Mouse (Mus musculus): ENCODE measurements at regions not wholly inside any gene's neighbourhood (a gene's known extent, or its start where the extent isn't known, plus 50 kb on each side); places are given as distances from the start of the nearest gene placed in this dataset.
"Not testable (repeated sequence)": the region's sequence is repeated elsewhere in the genome, so short reads cannot be mapped to it uniquely, and the experiment has no call there.

DNA sequence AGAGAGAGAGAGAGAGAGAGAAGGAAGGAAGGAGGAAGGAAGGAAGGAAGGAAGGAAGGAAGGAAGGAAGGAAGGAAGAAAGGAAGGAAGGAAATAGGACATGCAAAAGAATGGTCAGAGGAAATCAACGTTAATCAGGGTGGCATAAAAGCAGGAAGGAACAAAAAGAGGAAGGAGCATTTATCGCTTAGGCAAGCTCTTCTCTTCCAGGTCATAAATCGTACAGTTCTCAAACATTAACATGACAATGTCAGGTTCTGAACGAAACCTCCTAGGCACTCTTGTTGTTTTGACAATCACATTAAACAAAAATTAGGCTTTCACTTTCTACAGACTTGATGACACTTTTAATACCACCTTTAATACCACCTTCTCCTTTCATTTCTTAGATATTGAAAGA, 594.0 kb downstream of the Efna5 start:
- DNase-seq (ENCODE audit: low spot score): no peak

DNA sequence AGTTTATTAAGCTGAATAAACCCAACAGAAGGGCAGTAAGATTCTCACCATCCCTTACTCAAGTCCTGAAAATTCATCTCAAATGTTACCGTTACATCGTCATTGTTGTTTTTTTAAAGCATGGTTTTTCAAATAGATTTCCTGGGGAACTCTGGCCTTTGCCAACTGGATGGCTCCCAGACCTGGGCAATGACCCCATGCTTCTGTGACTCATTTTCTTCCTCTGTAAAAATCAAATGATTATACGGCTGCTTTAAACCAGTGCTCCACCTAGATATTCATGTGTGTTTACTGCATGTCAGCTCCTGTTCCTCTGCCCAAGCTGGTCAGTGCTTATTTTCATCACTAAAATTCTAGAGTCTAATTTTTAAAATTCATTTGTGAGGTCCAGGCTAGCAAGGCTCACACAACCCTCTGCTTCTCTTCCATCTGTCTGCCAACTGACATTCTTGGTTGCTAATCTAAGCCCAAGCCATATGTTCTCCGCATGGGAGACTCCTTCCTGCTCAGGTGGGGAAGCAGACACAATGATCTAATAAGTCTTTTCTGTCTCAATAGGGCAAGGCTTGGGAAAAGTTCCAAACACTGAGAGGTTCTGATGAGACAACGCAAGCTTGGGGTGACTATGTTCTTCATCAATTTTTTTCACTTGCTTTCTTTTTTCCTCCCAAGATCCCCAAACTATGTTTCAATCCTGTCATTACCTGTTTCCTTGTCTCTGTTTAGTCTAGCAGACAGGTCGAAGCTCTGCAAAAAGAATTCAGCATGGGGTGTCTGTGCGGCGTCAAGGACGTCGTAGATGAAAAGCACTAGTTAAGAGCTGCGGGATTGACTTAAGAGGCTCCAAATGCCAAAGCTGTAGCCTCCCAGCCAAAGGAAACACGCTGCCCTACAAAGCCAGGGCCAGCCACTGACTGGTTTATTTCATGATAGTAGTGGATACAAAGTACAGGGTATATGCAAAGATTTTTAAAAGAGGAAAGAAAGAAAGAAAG, 594.7 kb downstream of the Efna5 start:
- no peak for DNase-seq (ENCODE audit: low spot score)

DNA sequence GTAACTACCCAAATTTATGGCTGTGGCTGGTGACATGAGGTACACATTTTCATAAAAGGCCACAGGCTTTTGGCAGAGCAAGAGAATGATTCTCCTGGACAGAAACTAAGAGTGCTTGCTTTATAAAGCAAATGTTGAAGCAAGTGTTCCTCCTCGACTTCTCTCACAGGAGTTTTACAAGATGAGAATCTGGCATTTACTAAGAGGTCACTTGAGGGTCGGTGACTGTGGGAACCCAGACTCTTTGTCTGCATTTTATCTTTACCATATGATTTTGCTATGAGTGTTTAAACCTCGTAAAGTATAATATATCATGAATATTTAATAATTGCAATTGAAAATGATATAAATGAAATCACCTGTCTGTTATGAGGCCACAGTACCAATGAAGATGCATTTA, 600.9 kb downstream of the Efna5 start:
- no peak for DNase-seq (ENCODE audit: low spot score)

DNA sequence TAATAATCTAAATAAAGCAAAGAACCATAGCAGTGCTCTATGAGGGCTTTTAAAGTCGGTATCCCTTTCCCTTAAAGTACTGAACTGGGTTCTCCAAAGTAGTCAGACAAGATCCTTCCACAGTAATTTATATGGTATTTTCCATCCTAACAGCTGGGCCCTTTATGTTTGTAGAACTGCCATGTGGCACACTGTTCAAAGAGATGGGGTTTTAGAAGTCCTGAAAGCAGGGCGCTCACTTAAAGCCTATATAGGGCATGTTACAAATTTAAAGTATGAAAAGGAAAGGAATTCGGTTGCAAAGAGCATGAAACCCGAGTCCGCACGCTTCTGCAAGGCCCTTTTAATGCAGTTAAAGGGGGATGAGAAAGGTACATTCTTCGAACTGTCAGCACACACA, 609.7 kb downstream of the Efna5 start:
- DNase-seq (ENCODE audit: low spot score): no peak

DNA sequence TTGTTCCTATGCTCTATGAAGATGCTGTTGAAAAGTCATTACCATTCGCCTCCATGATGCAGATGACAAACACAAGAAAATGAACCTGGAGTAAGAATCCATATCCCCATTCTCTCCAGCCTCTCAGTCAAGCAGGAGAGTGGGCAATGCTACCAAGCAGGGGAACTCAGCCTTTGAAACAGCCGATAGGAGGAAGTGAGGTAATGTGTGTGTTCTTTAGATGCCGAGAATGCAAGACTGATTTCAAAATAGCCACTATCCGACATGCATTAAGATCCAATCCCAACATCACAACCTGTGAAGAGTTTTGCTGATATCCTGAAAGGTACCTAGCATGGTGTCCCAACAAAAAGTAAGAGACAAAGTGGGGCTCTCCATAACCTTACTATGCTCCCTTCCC, 611.8 kb downstream of the Efna5 start:
- DNase-seq (ENCODE audit: low spot score): no peak

DNA sequence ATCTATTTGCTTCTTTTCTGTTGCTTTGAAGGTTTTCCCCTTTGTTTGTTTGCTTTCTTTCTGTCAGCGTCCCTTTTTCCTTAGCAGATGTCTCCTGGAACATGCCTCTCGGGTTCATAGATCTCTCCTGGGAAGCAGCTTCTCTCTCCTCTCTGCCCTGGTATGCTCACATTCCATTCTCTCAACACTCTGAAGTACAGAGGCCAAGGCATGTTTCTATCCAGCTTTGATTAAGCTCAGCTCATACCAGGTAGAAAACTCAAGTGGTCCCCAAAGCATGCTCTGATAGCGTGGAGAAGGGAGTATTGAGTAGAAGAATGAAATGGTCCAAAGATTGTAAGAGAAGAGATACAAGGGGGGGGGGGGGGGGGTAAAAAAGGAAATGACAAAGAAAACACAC, 627.7 kb downstream of the Efna5 start:
- DNase-seq (ENCODE audit: low spot score): no peak

DNA sequence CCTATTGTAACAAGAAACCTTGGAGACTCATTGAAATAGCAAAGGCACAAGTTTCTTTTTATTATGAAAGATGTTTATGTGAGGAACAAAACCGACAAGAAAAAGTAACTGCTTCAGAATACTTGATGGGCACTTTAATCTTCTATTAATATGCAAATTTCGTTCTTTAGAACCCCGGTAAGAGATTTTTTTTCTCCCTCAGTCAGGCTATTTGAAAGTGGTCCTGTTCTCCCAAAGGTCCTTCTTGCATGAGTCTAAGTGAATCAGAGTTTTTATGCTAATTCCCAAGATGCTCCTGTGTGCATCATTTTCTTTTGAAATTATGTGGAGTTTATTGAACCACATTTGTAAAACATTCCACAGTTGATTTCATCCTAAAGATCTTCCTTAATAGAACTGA, 633.1 kb downstream of the Efna5 start:
- DNase-seq (ENCODE audit: low spot score): no peak

DNA sequence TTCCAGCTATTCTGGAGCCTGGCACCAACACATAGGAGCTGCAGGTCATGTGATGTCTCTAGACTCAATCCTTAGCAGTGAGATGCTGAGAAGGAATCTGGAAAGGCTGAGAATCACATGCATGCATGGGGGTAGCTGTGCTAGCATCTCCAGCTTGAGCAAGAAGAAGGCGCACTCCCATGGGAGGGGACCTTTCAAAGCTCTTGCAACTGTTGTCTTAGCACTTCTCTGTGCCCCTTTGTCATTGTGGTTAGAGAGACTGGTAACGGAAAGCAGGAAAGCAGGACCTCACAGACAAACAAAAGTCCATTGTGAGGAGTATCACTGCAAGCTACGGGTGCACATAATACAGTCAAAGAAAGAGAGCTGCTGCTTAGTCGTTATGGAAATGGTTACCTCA, 634.5 kb downstream of the Efna5 start:
- no peak for DNase-seq (ENCODE audit: low spot score)

DNA sequence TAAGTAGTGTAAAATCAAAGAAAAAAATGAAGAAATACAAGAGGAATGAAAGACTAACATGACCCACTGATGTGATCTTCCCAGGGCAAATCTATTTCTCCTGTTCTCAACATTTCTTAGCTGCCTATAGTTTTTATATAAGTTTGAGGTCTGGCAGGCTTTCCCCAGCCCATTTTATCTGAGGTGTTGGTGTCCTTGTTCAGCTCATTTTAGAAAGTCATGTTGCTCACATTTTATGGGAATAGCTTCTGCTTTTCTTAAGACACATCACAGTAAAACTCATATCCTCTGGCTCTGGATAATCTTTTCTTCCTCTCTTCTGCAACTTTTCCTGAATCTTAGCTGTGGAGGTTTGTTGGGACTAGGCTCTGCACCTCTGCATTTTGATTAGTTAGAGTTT, 650.2 kb downstream of the Efna5 start:
- DNase-seq (ENCODE audit: low spot score): no peak

DNA sequence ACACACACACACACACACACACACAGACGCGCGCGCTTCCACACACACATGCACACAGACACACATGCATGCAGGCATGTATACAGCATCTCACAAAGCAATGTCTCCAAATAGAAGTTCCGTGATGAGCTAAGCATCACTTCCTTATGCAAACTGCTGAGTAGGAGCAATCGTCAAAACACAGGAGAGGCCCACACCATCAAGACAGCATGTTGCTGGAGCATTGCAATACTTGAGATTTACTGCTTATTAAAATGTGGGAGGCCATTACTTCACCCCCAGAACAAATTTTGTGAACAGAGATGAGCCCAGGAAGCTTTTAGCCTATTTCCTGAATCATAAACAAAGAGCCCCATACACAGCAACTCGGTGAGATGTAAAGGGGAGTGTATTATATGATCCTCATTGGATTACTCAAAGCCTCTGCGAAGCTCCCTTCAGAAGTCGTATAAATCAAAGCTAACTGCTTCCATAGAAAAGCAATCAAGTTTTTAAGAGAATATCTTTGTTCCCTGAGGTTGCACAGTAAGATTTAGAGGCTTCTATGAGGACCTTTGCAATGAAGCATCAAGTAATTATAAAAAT, 670.6 kb downstream of the Efna5 start:
- no peak for DNase-seq (ENCODE audit: low spot score)

DNA sequence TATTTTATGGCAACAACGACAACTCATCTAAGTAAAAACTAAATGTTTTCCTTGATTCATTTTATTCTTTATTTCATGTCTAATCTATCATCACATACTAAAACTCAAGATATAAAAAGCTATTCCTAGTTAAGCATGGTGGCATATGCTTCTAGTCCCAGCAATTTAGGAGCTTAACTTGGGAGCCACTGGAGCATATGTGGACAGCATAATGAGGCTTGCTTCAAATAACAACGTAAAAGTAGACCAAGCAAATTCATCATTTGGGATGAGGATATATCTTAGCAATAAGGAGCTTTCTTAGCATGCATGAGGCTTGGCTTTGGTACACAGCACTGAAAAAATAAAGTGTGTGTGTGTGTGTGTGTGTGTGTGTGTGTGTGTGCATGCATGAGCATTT, 678.5 kb downstream of the Efna5 start:
- no peak for DNase-seq (ENCODE audit: low spot score)

DNA sequence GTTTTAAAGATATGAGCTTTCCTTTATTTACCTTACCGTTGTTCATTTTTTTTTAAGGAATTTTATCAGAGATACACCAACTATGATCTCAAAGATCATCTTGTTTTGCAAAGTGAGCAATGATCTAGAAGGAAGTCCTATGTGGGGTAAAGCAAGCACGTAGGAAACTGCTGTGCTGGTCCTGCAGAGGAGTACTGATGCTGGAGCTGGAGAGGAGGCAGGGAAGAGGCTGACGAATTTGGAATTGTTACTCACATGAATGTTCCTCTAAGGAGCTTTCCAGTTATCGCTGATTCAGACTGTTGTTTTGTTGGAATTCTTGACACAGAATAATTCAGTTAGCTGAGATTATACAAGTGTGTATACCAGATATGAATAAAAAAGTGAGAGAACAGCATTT, 680.6 kb downstream of the Efna5 start:
- no peak for DNase-seq (ENCODE audit: low spot score)

DNA sequence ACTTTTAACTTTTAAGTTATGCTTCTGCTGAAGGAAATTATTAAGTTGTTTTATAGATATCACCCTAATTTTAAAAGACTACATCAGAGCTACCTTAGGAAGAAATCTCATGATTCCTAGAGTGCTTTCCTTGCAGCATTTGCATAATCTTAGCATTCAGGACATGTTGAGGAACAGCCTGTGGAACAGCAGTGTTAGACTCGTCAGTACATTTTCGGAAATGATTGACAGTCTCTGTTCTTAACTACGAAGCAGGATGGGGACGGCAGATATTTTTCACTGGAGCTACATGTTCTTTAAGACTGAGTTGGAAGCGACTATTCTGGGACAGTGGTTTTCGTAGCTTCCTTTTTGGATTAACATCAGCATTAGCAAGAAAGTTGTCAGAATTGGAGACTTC, 681.6 kb downstream of the Efna5 start:
- no peak for DNase-seq (ENCODE audit: low spot score)

DNA sequence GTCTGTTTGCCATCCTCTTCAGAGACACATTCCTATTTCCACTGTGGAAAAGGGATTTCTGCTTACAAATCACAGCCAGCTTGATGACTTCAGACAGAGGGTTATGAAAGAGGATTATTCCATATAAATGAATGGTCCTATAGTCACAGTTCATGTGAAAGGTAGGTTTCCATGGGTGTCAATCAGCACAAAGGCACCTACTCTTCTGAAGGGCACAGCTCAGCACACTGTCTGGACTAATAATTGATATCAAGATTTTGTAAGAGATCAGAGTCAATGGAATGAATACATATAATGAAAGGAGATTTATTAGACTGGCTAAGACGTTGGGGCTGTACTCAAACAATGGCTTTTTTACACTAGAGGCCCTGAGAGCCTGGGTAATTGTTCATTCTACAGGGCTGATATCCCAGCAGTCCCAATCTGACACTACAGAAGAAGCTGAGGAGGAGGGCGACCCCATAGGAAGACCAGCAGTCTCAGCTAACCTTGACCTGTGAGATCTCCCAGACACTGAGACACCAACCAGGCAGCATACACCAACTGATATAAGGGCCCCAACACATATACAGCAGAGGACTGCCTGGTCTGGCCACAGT, 702.4 kb downstream of the Efna5 start:
- no peak for DNase-seq (ENCODE audit: low spot score)

DNA sequence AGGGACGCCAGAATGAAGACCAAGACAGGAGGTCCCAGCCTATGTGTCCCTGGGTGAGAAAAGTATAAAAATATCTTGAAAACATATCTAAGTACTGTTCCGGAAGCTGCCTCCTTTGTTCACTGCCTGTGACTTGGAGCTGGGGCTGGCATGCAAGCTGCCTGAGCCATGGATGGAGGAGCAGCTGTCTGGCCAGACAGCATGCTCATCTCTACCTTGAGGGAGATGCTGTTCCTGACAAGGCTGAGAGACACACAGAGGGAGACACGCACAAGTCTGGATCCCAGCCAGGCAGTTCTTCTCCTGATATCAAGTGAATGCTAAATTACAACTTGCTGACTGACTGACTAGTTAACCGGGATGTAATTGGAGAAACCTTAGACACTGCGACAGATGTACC, 704.8 kb downstream of the Efna5 start:
- DNase-seq (ENCODE audit: low spot score): no peak

DNA sequence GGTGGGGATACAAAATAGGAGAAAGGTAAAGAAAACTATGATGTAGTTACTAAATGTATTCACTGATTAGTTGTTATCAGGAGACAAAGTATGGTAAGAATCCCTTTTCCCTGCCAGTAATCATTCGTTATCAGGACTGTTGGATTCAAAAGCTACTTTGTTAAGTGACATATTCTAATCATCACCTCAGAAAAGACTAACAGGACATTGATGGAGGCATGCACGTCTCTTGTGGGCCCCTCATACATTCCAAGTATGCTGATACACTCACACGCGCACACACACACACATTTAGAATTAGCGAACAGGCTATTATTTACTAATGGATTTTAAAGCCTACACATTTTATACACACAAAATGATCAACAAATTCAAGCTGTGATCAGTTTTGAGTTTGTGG, 708.8 kb downstream of the Efna5 start:
- DNase-seq (ENCODE audit: low spot score): no peak

DNA sequence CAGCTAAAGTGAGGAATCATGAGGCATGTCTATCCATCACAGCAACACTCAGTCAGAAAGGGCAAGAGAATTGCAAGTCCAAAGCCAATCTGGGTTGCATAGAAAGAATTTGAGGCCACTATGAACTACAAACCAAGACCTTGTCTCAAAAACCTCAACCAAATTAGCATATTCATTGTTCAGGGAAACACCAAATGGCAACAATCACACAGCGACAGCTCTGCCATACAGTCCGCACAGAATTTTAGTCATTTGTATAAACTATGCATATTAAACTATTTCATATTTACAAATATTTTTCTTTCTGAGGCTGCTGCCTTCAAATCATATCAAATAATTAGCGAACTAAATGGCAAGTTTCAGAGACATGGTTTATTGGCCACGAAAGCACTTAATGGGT, 709.6 kb downstream of the Efna5 start:
- DNase-seq (ENCODE audit: low spot score): no peak

DNA sequence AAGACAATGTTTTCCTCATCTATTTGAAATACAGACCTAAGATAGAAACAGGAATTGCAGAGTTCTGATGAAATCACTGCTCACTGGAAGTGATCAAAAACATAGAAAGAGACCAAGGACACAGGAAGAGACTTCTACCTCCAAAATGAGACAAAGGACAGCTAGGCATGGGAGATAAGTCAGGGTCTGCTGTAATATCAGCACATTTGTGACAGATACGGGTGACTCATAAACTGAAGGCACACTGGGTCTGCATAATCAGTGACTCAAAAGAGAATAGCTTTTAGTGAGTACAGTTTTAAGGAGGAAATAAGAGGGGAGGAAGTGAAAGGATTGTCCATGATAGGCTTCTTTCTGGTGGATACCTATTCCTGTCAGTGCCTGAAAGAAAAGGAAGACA, 719.7 kb downstream of the Efna5 start:
- DNase-seq (ENCODE audit: low spot score): no peak

DNA sequence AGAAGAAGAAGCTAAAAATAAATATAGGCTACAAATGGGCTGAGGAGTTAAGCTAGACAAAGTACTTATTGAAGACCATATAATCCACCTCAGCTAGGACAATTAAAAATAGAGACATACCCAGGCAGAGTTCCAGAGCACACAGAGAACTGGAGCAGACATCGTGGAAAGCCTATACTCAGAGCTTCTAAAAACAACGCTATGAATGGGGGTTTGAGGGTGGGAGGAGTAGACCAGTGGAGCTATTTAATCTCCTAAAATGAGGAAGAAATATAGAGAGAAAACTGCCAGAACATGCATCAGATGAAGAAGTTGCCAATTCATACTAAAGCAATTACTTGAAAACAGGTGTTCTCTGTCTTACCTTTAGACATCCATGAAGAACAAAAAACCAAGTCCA, 720.8 kb downstream of the Efna5 start:
- DNase-seq (ENCODE audit: low spot score): no peak

DNA sequence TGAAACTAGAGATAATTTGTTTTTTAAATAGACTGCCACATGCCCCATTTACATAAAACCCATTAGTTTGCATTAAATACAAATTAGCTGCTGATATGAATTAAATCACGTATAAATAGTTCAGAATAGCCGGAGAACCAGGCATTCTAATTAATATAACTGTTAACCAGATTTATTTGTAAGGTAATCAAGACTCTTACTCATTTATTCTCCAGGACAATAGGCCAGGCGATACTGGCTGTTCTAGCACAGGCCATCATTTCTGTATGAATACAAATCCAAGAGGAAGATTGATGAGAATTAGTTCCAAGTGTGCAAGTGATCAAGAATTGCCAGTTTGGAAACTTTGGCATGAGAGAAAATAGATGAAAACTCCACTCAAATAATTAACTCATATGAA, 746.1 kb downstream of the Efna5 start:
- no peak for DNase-seq (ENCODE audit: low spot score)

DNA sequence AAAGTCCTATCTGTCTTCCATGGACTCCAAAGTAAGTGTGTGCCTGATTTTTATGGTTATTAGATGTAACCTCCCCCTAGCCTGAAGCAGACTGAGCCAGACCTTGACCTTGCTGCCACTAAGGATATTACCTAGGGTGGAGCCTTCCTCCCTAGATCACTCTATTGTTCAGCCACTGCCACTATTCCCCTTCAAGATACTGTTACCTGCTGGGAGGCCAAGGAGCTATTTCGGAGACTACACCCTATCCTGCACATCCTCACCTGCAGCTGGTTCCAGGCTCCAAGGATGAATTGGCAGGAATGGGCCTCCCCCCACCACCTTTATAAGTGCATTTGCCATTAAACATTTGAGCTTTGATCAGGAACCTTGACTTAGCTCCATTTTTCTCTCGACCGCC, 769.4 kb downstream of the Efna5 start:
- not testable (repeated sequence) for DNase-seq (ENCODE audit: low spot score)

DNA sequence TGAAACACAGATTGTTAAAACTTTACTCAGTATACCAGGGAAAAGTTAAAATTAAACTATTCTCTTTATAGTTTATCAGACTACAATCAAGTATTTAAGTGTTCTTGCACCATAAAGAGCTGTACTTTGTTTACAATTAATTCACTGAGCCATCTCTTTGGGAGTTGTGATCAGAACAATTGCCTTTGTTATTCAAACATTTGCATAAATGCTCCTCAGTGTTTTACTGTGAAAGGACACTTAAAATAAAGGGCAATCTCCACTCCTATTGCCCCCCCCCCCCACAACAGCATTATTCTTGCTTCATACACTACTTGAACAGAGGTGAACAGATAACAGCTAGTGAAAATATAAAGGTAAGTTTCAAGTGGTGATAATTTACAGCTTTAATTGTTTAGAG, 772.1 kb downstream of the Efna5 start:
- DNase-seq (ENCODE audit: low spot score): no peak

DNA sequence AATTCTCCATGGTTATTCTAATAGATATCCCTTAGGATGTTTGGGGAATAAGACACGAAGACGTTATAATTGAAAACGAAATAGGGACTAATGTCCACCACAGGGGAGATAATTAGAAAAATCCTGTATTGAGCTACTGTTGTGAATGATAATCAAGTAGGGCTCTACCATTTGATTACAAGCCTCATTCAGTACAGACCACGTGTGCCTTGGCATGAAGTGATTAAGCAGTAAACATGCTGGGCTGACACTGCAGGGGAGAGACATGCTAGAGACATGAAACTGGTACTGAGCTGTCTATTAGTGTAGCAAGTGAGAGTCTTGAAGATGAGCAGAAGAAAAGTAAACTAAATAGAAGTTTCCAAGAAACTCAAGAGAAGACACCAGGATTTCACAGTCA, 797.8 kb downstream of the Efna5 start:
- no peak for DNase-seq (ENCODE audit: low spot score)

Data from urinary bladder, postnatal 10 days (tissue).